Mouse (Mus musculus): Measurements from ENCODE around the gene Telo2.

Telo2 gene

DNA sequence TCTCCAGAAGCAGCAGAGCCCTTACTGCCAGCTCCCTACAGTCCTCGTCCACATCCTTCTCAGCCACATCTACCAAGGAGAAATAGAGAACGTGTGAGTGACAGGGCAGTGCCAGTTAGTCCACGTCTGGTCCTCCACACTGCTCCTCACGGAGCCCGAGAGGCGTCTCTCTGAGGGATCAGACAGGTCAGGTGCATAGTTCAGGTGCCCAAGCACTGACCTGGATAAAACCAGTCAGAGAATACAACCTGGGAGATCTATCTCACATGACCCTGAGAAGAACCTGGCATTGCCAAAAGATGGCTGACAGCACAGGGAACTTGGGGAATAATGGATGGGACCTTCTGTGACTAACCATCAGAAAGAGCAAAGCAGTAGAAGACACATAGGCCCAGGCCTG is 15.7 kb downstream of the Telo2 start:
- no peak for DNase-seq

GRCm38 (mm10) chr17:25096221-25096620 is 19.5 kb downstream of the Telo2 start:
- DNase-seq, result no peak

GRCm38 (mm10) chr17:25090450-25090849 is 25.3 kb downstream of the Telo2 start:
- DNase-seq, result no peak

- no peak for DNase-seq
Measured at GRCm38 (mm10) chr17:25089158-25089557, 26.6 kb downstream of the Telo2 start.

DNA sequence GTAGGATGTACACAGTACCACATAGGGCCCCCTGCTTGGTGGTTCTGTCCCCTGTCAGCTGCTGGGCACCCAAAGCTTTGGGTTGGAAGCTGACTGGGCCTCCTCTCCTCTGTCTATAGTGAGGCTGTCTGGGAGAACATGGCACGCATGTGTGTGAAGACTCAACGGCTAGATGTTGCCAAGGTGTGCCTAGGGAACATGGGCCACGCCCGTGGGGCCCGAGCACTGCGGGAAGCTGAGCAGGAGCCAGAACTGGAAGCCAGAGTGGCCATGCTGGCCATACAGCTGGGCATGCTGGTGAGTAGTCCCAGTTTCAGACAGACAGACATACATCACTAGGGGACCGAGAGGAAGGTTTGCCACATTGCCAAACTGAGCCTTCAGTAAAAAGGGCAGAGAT is 29.0 kb downstream of the Telo2 start:
- DNase-seq, result no peak

- no peak for DNase-seq
Measured at GRCm38 (mm10) chr17:25084835-25085385, 30.9 kb downstream of the Telo2 start.

GRCm38 (mm10) chr17:25083444-25083931 is 32.3 kb downstream of the Telo2 start, which contains the start of gene Tmem204:
Gene Tmem204, minus strand, starts transcription at chr17:25083591.
- DNase-seq, result peak; percentile 74 to 90

DNA sequence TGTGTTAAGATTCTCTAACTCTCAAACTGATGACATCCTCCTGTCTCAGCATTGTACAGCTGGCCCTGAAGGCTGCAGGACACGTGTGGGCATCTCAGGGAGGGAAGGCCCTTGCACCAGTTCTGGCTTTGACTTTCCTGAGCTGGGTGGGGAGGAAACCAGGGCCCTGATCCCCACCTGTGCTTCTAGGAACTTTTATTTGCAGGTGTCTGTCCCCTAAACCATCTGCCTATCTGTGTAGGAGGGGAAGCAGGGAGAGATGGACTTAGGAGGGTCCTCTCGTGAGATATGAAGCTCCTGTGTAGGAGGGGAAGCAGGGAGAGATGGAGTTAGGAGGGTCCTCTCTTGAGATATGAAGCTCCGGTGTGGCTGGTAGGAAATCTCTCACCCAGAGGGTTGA is 32.9 kb downstream of the Telo2 start:
- DNase-seq, result no peak

DNA sequence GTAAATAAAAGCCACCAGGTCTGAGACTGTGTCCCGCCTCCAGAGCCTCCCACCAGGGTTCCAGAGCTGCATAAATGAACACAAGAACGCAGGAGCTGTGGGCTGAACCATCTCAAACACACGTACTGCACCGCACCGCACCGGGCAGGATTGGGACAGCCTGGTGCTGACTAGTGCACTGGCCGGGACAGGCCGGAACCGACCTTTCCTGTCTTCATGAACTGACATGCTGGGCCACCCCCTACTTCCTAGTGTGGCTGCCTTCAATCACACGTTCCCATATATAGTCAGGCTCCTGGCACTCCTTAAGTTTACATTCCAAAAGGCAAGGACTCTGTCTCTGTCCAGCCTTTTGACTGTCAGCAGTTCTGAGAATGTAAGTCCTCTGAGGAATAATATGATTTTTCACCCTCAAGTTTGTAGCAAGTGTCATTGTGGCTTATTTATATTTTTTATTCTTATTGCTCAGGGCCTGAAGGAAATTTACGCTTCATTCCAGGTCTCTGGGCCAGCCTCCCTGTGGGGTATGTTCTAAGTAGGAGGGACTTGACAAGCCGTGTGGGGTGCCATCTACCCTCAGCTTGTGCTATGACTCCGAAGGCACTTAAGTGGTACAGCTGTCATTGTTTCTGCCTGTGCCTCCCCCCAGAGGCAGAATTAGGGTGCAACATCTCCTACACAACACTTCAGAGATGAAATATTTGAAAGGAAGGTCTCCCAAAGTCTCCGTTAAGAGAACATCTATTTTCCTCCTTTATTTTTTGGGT is 33.5 kb downstream of the Telo2 start:
- DNase-seq, result peak; percentile 66 to 87

DNA sequence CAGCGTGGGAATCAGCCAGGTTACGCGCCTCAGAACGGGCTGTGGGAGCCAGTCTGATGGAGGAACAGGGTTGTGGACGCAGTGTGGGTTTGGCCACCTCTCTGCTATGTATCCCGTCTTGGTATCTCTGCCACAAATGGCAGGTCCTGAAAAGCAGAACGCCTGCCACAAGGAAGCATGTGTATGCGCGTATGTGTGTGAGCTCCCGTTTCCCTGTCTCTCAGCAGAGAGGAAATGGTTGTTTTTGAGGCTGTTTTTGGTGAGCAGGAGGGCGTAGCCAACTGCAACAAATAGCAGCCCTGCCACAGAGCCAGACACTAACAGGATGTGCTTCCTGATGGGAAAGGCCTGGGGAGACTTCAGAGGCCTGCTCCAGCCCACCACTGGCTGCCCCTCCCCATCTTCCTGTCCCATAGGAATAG is 34.8 kb downstream of the Telo2 start:
- peak; percentile 76 to 89 for DNase-seq

GRCm38 (mm10) chr17:25080210-25080609 is 35.6 kb downstream of the Telo2 start:
- DNase-seq, result peak in 1 of 2 experiments; percentile 22

GRCm38 (mm10) chr17:25077771-25078372 is 37.9 kb downstream of the Telo2 start:
- DNase-seq, result peak; percentile 87 to 92

- no peak for DNase-seq
Measured at GRCm38 (mm10) chr17:25076906-25077305, 38.9 kb downstream of the Telo2 start.

GRCm38 (mm10) chr17:25068690-25069089 is 47.1 kb downstream of the Telo2 start:
- DNase-seq, result peak in 1 of 2 experiments; percentile 11

GRCm38 (mm10) chr17:25067442-25067851 is 48.3 kb downstream of the Telo2 start:
- DNase-seq, result peak; percentile 56 to 77

- DNase-seq, result no peak
Measured at GRCm38 (mm10) chr17:25066595-25066994, 49.2 kb downstream of the Telo2 start.

DNA sequence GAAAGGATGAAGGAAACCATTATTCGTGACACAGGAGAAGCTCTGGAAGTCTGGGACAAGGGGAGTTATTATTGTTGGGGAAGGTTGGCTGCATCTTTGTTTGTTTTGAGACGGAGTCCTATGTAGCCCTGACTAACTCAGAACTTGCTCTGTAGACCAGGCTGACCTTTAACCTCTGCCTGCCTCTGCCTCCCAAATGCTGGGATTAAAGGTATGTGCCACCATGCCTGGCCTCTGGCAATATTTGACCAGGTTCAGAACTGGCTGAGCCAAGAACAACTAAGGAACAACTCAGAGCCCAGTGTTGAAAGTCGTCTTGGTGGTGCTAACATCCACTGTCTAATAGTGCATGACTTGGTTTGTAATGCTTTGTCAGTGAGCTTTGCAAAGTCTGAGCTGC is 50.6 kb downstream of the Telo2 start:
- no peak for DNase-seq

DNA sequence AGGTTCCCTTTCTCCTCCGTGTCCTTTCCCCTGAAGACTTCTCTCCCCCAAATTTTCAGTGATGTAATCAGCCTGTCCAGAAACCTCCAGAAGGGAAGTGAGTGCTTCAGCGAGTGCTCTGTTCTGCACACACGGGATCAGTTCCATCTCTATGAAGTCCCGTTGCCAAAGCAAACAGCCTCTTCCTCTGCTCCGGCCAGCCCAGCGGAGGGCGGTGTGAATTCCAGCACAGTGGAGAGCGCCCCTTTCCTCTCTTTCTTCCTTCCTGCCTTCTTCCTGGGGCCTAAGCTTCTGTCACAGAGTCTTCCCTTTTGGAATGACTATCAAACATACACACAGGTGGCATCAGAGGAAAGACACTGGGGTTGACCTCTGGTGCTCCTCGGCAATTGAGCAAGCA is 51.4 kb downstream of the Telo2 start:
- DNase-seq, result peak; percentile 75 to 84

DNA sequence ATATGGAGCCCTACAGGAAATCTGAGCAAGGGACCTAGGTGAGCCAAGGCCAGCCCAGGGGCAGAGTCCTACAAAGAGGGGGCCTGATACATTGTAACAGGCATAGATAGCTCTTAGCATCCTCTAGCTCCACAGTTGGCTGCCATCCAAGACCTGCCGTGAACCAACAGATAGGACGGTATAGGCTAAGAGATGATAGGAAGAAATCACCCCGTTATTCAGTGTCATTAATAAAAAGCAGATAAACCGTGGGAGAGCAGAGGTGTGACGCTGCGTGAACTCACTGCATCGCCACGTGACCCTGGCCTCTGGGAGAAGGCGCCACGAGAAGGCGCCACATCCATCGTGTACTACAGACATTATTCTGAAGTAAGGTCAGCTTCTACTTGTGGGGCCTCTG is 51.9 kb downstream of the Telo2 start:
- DNase-seq, result no peak

GRCm38 (mm10) chr17:25063261-25063660 is 52.5 kb downstream of the Telo2 start:
- no peak for DNase-seq

- DNase-seq, result no peak
Measured at GRCm38 (mm10) chr17:25057041-25057440, 58.7 kb downstream of the Telo2 start.

DNA sequence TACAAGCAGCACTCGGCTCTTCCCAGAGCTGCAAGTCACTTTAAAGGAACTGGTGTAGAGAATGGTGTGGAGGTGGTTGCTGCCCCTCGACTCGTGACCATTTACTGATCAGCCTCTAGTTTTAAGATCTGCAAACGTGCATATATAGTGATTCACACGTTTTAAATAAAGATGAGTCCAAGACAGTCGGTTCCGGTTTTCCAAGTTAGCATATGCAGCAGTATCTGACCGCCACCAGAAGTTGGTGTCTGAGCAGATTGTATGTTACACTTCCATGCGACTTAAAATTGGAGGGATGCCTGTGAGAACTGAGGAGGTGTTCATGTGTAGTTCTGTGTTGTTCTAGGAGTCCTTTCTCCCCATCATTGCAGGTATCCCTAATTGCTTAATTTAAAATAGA is 62.5 kb downstream of the Telo2 start:
- no peak for DNase-seq

All from lung, postnatal 4 days (tissue).